Mouse (Mus musculus) lung, postnatal 0 days (tissue): ENCODE data around the gene Tldc2.

Source experiments
- CTCF ChIP-seq: IDR thresholded peaks from 2 replicates; pipeline ENCODE4 v1.5.1; 2016; ENCODE audit warnings: antibody characterized with exemption, mild to moderate bottlenecking
- EP300 ChIP-seq: IDR thresholded peaks from 2 replicates; pipeline ENCODE4 v1.6.1; 2016; ENCODE audit warnings: antibody characterized with exemption, mild to moderate bottlenecking, control low read depth

- no peak for TF ChIP-seq CTCF
- TF ChIP-seq EP300: no peak
Measured at GRCm38 (mm10) chr2:157049831-157050243, 37.0 kb upstream of the Tldc2 start.
